In the genomic region with DNA sequence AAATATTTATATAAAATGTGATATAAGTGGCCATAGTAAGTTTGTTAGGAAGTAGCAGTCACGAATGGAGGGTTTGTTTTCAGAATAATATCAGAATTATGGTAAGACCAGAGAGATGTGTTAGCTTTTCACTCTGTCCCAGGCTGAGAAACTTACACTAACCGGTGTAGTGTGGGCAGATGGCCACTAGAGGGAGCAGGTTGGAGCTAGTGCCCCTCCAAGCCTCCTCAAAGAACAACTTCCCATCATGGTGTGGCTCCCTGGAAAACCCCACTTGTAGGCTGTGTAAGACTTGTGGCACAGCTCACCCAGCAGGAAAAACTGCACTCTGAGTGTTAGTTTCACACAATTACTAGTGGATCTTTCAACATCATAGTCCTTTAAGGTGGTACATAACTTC, we compare ENCODE assay signal across 8 mouse cellular contexts.
DNase-seq lines count a peak whose midpoint lies in the region; TF ChIP-seq lines count a peak whose summit lies in the region.

No protein-coding gene starts in this region.

- no peak overlapping the region for H3K27ac ChIP-seq in ES-E14 (ENCODE audit: insufficient read depth, low read depth, low read length, poor library complexity, severe bottlenecking)

- no peak overlapping the region for H3K9ac ChIP-seq in ES-E14 (ENCODE audit: insufficient read depth, low read depth, low read length, poor library complexity, severe bottlenecking)

- no peaks in the 10 kb centered on the region for H3K9me3 ChIP-seq in ES-E14 (ENCODE audit: control insufficient read depth, insufficient read depth, low read depth, low read length)

- no peak overlapping the region for H3K4me3 ChIP-seq in ES-E14 (ENCODE audit: insufficient read depth in 1 of 2, low read depth in 1 of 2, low read length in 2 of 2, poor library complexity in 1 of 2, severe bottlenecking in 1 of 2)
- no peak overlapping the region for H3K4me3 ChIP-seq in lung, adult 2 months (replicated peaks; ENCODE audit: extremely low read depth, low read depth, low read length)

- TF ChIP-seq POLR2A in lung, adult 2 months (IDR thresholded peaks at IDR 0.05; ENCODE audit: borderline replicate concordance, extremely low read depth, low read depth, low read length): no peak

- no peaks in the 10 kb centered on the region for H3K36me3 ChIP-seq in ES-E14 (ENCODE audit: control insufficient read depth, insufficient read depth, low read length, poor library complexity, severe bottlenecking)

- peak; percentile 87 for TF ChIP-seq CTCF in lung, adult 2 months (IDR thresholded peaks at IDR 0.05; ENCODE audit: insufficient read depth, low read length)

- H3K4me1 ChIP-seq in ES-E14 (ENCODE audit: control insufficient read depth in 2 of 2, insufficient read depth in 2 of 2, low read length in 2 of 2, poor library complexity in 1 of 2): no peaks in the 10 kb centered on the region
- H3K4me1 ChIP-seq in lung, adult 2 months (ENCODE audit: control insufficient read depth, insufficient read depth, low read length): no peaks in the 10 kb centered on the region

- in situ Hi-C loops in ES-E14 (cut with MboI; ENCODE audit: low sequenced_read_pairs in 2 of 2, unreplicated experiment in 2 of 2): no loop called here

- WGBS in lung, adult 2 months: 6% methylated on average over 2 of the region's 2 CpGs

- DNase-seq in 3T3-L1 (ENCODE audit: low read depth, low spot score) (peak; percentile 24), ES-E14 (ENCODE audit: low read depth, low spot score) (peak; percentile 51), adipocyte (ENCODE audit: low spot score) (no peak)
- peak; percentile 34 for DNase-seq in cerebellum, adult 9-10 months
- DNase-seq in frontal cortex, adult 2 months (ENCODE audit: extremely low spot score in 1 of 2, low spot score in 1 of 2): peak; percentile 5 to 86
- DNase-seq in kidney, postnatal 4 days: peak; percentile 85 to 87
- DNase-seq in lung, adult 2 months: peak; percentile 32
- peak; percentile 45 for DNase-seq in right cerebral cortex, postnatal 25 days

TF ChIP-seq in ES-E14, 5 proteins besides CTCF, POLR2A, EP300 and RAD21:
- no peak for TF ChIP-seq ZNF384 (IDR thresholded peaks at IDR 0.05; ENCODE audit: low read depth, low read length)
- no peak for TF ChIP-seq CHD2 (IDR thresholded peaks at IDR 0.05; ENCODE audit: low read depth, low read length)
- TF ChIP-seq MAFK (IDR thresholded peaks at IDR 0.05; ENCODE audit: insufficient read depth, low read depth, low read length): no peak
- TF ChIP-seq ZC3H11A (IDR thresholded peaks at IDR 0.05; ENCODE audit: borderline replicate concordance, low read depth, low read length): no peak
- TF ChIP-seq HCFC1 (IDR thresholded peaks at IDR 0.05; ENCODE audit: borderline replicate concordance, insufficient read depth, low read length): no peak
